7 mouse cellular contexts compared by ENCODE assay signal in genomic region chr17:35996949-35997348, GRCm38 (mm10). TPM values are rescaled to one million over a fixed set of nuclear protein-coding genes. Genes with fewer than 3 reads are reported as not detected.
DNase-seq lines count a peak whose midpoint lies in the region; ATAC-seq and TF ChIP-seq lines count a peak whose summit lies in the region.

No protein-coding gene starts in this region.

- ATAC-seq in intestine, postnatal 0 days, result peak; percentile 75
- ATAC-seq in midbrain, embryonic 12.5 days (ENCODE audit: low FRiP score, low read depth), result peak; percentile 71

- no peak for TF ChIP-seq POLR2A in small intestine, adult 2 months (IDR thresholded peaks at IDR 0.05; ENCODE audit: low read depth, low read length)

- H3K9ac ChIP-seq in intestine, postnatal 0 days (ENCODE audit: low read depth, low read length), result no peak overlapping the region
- no peak overlapping the region for H3K9ac ChIP-seq in midbrain, embryonic 12.5 days (replicated peaks)

- no peaks in the 10 kb centered on the region for H3K27me3 ChIP-seq in intestine, postnatal 0 days (replicated peaks; ENCODE audit: control insufficient read depth, insufficient read depth, low read length)
- no peaks in the 10 kb centered on the region for H3K27me3 ChIP-seq in midbrain, embryonic 12.5 days
- no peaks in the 10 kb centered on the region for H3K27me3 ChIP-seq in small intestine, adult 2 months (ENCODE audit: control insufficient read depth, insufficient read depth, low read length)

- H3K9me3 ChIP-seq in intestine, postnatal 0 days (ENCODE audit: control insufficient read depth), result no peaks in the 10 kb centered on the region
- no peaks in the 10 kb centered on the region for H3K9me3 ChIP-seq in midbrain, embryonic 12.5 days

- H3K4me2 ChIP-seq in intestine, postnatal 0 days (replicated peaks; ENCODE audit: low read depth), result 0 out of 2 replicates have a peak overlapping the region, but pooled peaks have one; percentile 13
- no peak overlapping the region for H3K4me2 ChIP-seq in midbrain, embryonic 12.5 days (replicated peaks)

- intact Hi-C loops in left cerebral cortex, postnatal 4 days (cut with DNase I), result loop anchor here (2.0 to 10.0 kb wide), 2 partner anchors 38 to 118 kb away; no protein-coding TSS in a partner anchor

- peak; percentile 96 for DNase-seq in adrenal gland, adult 2 months
- peak; percentile 95 for DNase-seq in embryo, embryonic 9.5 days (ENCODE audit: extremely low spot score)
- peak; percentile 95 for DNase-seq in gonadal fat pad, adult 2 months (ENCODE audit: low read depth)
- peak; percentile 95 for DNase-seq in left cerebral cortex, postnatal 4 days

- H3K36me3 ChIP-seq in intestine, postnatal 0 days (ENCODE audit: control insufficient read depth, insufficient read depth), result no peaks in the 10 kb centered on the region
- no peaks in the 10 kb centered on the region for H3K36me3 ChIP-seq in midbrain, embryonic 12.5 days
- H3K36me3 ChIP-seq in small intestine, adult 2 months (ENCODE audit: control insufficient read depth, insufficient read depth, low read length), result no peaks in the 10 kb centered on the region

- TF ChIP-seq CTCF in intestine, postnatal 0 days (IDR thresholded peaks at IDR 0.05; ENCODE audit: low read depth), result peak; percentile 100
- peak; percentile 99 for TF ChIP-seq CTCF in small intestine, adult 2 months (IDR thresholded peaks at IDR 0.05; ENCODE audit: extremely low read depth, insufficient read length, insufficient replicate concordance, low read depth, low read length)

- no peak overlapping the region for H3K4me3 ChIP-seq in intestine, postnatal 0 days (ENCODE audit: low read depth, low read length)
- no peak overlapping the region for H3K4me3 ChIP-seq in midbrain, embryonic 12.5 days
- no peak overlapping the region for H3K4me3 ChIP-seq in small intestine, adult 2 months (ENCODE audit: low read depth, low read length)

- no peak overlapping the region for H3K27ac ChIP-seq in intestine, postnatal 0 days (ENCODE audit: low read depth, low read length)
- H3K27ac ChIP-seq in midbrain, embryonic 12.5 days (replicated peaks), result no peak overlapping the region
- H3K27ac ChIP-seq in small intestine, adult 2 months (ENCODE audit: insufficient read depth, low read depth, low read length), result no peak overlapping the region

- WGBS in intestine, postnatal 0 days, result 3% methylated on average over 11 of the region's 11 CpGs
- WGBS in midbrain, embryonic 12.5 days, result 2% methylated on average over 11 of the region's 11 CpGs
- WGBS in small intestine, adult 2 months, result under 1% methylated on average over 11 of the region's 11 CpGs

- H3K4me1 ChIP-seq in intestine, postnatal 0 days (replicated peaks; ENCODE audit: control insufficient read depth, insufficient read depth, low read length), result peaks cover 8% of the 10 kb centered on the region
- H3K4me1 ChIP-seq in midbrain, embryonic 12.5 days, result peaks cover 24% of the 10 kb centered on the region
- H3K4me1 ChIP-seq in small intestine, adult 2 months (ENCODE audit: control insufficient read depth, insufficient read depth, insufficient read length, low read length), result peaks cover 10% of the 10 kb centered on the region

RNA-seq across cellular contexts. Expression of gene Prr3, which starts 16.9 kb away (rescaled TPM):
- total RNA-seq in adrenal gland, adult 2 months (2021), result 10 to 100 TPM; 19.5 to 19.8 TPM
- polyA plus RNA-seq in adrenal gland, adult 2 months (2012; rRNA removed), result 19.1 and 20.6 TPM in 2 replicates
- polyA plus RNA-seq in gonadal fat pad, adult 2 months (2012; rRNA removed), result 18.7 and 21.4 TPM in 2 replicates
- polyA plus RNA-seq in intestine, postnatal 0 days (2015; fragmentation: Nextera tagmentation; extraction: Ambion mirVana), result 9.4 and 9.6 TPM in 2 replicates
- total RNA-seq in left cerebral cortex, postnatal 4 days (2021), result 10 to 100 TPM; 82.0 to 84.5 TPM
- 49.2 and 53.4 TPM in 2 replicates for polyA plus RNA-seq in midbrain, embryonic 12.5 days (2016; fragmentation: Nextera tagmentation; extraction: Ambion mirVana)
- 5.5 and 7.8 TPM in 2 replicates for polyA plus RNA-seq in small intestine, adult 2 months (2012; rRNA removed)

RNA-seq across cellular contexts. Expression of gene Gnl1, which starts 17.3 kb away (rescaled TPM):
- 10 to 100 TPM; 38.1 to 53.1 TPM for total RNA-seq in adrenal gland, adult 2 months (2021)
- polyA plus RNA-seq in adrenal gland, adult 2 months (2012; rRNA removed), result 26.9 and 29.6 TPM in 2 replicates
- 20.7 and 30.2 TPM in 2 replicates for polyA plus RNA-seq in gonadal fat pad, adult 2 months (2012; rRNA removed)
- polyA plus RNA-seq in intestine, postnatal 0 days (2015; fragmentation: Nextera tagmentation; extraction: Ambion mirVana), result 29.4 and 33.9 TPM in 2 replicates
- 100 to 1,000 TPM in 1 of 2 experiments, 10 to 100 TPM in 1; 98.2 to 107 TPM for total RNA-seq in left cerebral cortex, postnatal 4 days (2021)
- 48.5 and 52.0 TPM in 2 replicates for polyA plus RNA-seq in midbrain, embryonic 12.5 days (2016; fragmentation: Nextera tagmentation; extraction: Ambion mirVana)
- 13.1 and 24.7 TPM in 2 replicates for polyA plus RNA-seq in small intestine, adult 2 months (2012; rRNA removed)

RNA-seq across cellular contexts. Expression of gene H2-T24, which starts 23.4 kb away (rescaled TPM):
- total RNA-seq in adrenal gland, adult 2 months (2021), result 1 to 10 TPM; 6.6 to 8.2 TPM
- 3.6 and 3.7 TPM in 2 replicates for polyA plus RNA-seq in adrenal gland, adult 2 months (2012; rRNA removed)
- polyA plus RNA-seq in gonadal fat pad, adult 2 months (2012; rRNA removed), result 1.1 and 1.7 TPM in 2 replicates
- polyA plus RNA-seq in intestine, postnatal 0 days (2015; fragmentation: Nextera tagmentation; extraction: Ambion mirVana), result 1.4 and 1.5 TPM in 2 replicates
- total RNA-seq in left cerebral cortex, postnatal 4 days (2021), result under 1 TPM; 0.26 to 0.28 TPM
- 4.1 and 5.0 TPM in 2 replicates for polyA plus RNA-seq in midbrain, embryonic 12.5 days (2016; fragmentation: Nextera tagmentation; extraction: Ambion mirVana)
- 0.98 and 5.4 TPM in 2 replicates for polyA plus RNA-seq in small intestine, adult 2 months (2012; rRNA removed)

RNA-seq across cellular contexts. Expression of gene Abcf1, which starts 27.4 kb away (rescaled TPM):
- total RNA-seq in adrenal gland, adult 2 months (2021), result 10 to 100 TPM; 83.5 to 86.8 TPM
- 66.0 and 78.9 TPM in 2 replicates for polyA plus RNA-seq in adrenal gland, adult 2 months (2012; rRNA removed)
- 57.2 and 59.9 TPM in 2 replicates for polyA plus RNA-seq in gonadal fat pad, adult 2 months (2012; rRNA removed)
- 84.1 and 91.1 TPM in 2 replicates for polyA plus RNA-seq in intestine, postnatal 0 days (2015; fragmentation: Nextera tagmentation; extraction: Ambion mirVana)
- total RNA-seq in left cerebral cortex, postnatal 4 days (2021), result 10 to 100 TPM; 95.0 to 97.0 TPM
- 104 and 118 TPM in 2 replicates for polyA plus RNA-seq in midbrain, embryonic 12.5 days (2016; fragmentation: Nextera tagmentation; extraction: Ambion mirVana)
- 52.7 and 84.9 TPM in 2 replicates for polyA plus RNA-seq in small intestine, adult 2 months (2012; rRNA removed)

RNA-seq across cellular contexts. Expression of gene H2-T23, which starts 35.7 kb away (rescaled TPM):
- total RNA-seq in adrenal gland, adult 2 months (2021), result 10 to 100 TPM; 49.7 to 65.2 TPM
- 156 and 162 TPM in 2 replicates for polyA plus RNA-seq in adrenal gland, adult 2 months (2012; rRNA removed)
- 86.4 and 99.4 TPM in 2 replicates for polyA plus RNA-seq in gonadal fat pad, adult 2 months (2012; rRNA removed)
- polyA plus RNA-seq in intestine, postnatal 0 days (2015; fragmentation: Nextera tagmentation; extraction: Ambion mirVana), result 68.3 and 71.7 TPM in 2 replicates
- 1 to 10 TPM; 2.4 to 3.0 TPM for total RNA-seq in left cerebral cortex, postnatal 4 days (2021)
- 4.2 and 6.1 TPM in 2 replicates for polyA plus RNA-seq in midbrain, embryonic 12.5 days (2016; fragmentation: Nextera tagmentation; extraction: Ambion mirVana)
- 268 and 784 TPM in 2 replicates for polyA plus RNA-seq in small intestine, adult 2 months (2012; rRNA removed)
